Mouse (Mus musculus): Measurements from ENCODE around the gene Ice2. TPM values are rescaled to one million over a fixed set of nuclear protein-coding genes. Genes with fewer than 3 reads are reported as not detected.
A peak's percentile ranks its signal among the peaks of the same experiment; 100 is the strongest.

Ice2 gene
- polyA plus RNA-seq, 1 experiment from 2014 or later: 4.3 TPM

DNA sequence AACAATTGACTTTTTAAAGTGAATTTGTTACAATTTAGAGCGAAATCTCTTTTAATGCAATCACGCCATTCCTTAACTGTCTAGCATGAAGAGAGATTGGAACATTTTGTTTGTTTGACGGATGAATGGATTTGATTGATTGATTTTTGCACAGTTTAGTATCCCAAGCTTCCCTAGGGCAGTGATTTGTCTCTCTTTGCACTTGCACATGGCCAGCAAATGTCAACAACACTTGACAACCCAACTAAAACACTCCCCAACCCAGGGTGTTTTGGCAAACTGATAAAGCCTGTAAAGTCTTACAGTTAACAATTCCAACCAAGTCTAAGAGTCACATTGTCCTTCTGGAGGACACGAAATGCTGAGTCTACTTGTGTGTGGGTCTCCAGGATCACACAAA, 10.4 kb upstream of the Ice2 start:
- no peak overlapping the region for H3K4me2 ChIP-seq (replicated peaks; ENCODE audit: low read depth)
- DNase-seq (ENCODE audit: low spot score) (no peak), ATAC-seq (ENCODE audit: low FRiP score, low TSS enrichment) (no peak)
- H3K27me3 ChIP-seq (ENCODE audit: control insufficient read depth, insufficient read depth, low read length): no peaks in the 10 kb centered on the region
- no peak overlapping the region for H3K9ac ChIP-seq (ENCODE audit: low read length)
- WGBS: 52% methylated on average over 4 of the region's 4 CpGs
- no peak for TF ChIP-seq CTCF (IDR thresholded peaks at IDR 0.05; ENCODE audit: low read depth)
- no peak for TF ChIP-seq EP300 (optimal IDR thresholded peaks at IDR 0.05)
- no peak overlapping the region for H3K27ac ChIP-seq (replicated peaks)
- H3K4me3 ChIP-seq (ENCODE audit: low read depth, low read length): no peak overlapping the region
- H3K4me1 ChIP-seq (replicated peaks; ENCODE audit: control insufficient read depth, insufficient read depth): no peaks in the 10 kb centered on the region
- no peaks in the 10 kb centered on the region for H3K36me3 ChIP-seq (ENCODE audit: control insufficient read depth, insufficient read depth, low read length)
- no peaks in the 10 kb centered on the region for H3K9me3 ChIP-seq (ENCODE audit: control insufficient read depth, low read length)

DNA sequence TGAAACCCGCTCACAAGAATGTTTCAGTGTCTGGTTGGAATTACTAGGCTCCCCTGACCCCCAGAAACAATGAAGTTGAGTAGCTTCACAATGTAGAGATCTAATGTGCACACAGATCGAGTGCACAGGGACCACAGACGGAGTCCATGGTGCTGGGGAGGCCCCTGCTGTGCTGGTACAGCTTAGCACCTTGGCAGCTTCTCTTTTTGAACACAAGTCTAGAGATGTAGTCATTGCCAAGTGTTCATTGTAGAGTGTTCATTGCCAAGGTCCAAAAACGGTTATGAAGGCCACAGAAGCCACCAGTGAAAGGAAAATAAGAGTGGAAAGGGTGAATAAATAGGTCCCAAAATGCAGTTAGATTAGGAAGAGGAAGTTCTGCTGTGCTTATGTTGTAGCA, 7.1 kb upstream of the Ice2 start:
- 71% methylated on average over 4 of the region's 4 CpGs for WGBS
- no peak for ATAC-seq (ENCODE audit: low FRiP score, low TSS enrichment)
- no peaks in the 10 kb centered on the region for H3K36me3 ChIP-seq (ENCODE audit: control insufficient read depth, insufficient read depth, low read length)
- TF ChIP-seq CTCF (IDR thresholded peaks at IDR 0.05; ENCODE audit: low read depth): no peak
- no peak for TF ChIP-seq EP300 (optimal IDR thresholded peaks at IDR 0.05)
- no peaks in the 10 kb centered on the region for H3K9me3 ChIP-seq (ENCODE audit: control insufficient read depth, low read length)
- H3K27ac ChIP-seq (replicated peaks): no peak overlapping the region
- H3K4me2 ChIP-seq (replicated peaks; ENCODE audit: low read depth): no peak overlapping the region
- H3K27me3 ChIP-seq (ENCODE audit: control insufficient read depth, insufficient read depth, low read length): no peaks in the 10 kb centered on the region
- no peak overlapping the region for H3K9ac ChIP-seq (ENCODE audit: low read length)
- no peak for DNase-seq (ENCODE audit: low spot score)
- no peaks in the 10 kb centered on the region for H3K4me1 ChIP-seq (replicated peaks; ENCODE audit: control insufficient read depth, insufficient read depth)
- no peak overlapping the region for H3K4me3 ChIP-seq (ENCODE audit: low read depth, low read length)

DNA sequence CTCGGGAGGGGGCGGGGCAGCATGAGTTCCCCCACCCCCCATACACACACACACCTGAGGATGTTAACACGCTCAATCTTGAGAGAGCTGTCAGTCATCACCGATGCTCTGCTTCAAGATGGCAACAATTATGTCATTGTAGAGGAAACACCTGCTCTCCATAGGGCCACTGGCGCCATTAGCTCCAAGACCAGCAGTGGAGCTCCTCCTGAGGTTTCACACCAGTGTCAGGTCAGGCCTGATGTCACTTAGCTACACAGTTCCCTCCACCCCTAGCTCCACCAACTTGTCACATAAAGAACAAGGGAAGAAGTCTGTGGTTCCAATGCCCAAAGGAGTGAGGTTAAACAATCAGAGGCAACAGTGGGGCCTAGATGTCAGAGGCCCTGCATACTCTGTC, 3.5 kb upstream of the Ice2 start:
- Histone ChIP-seq H3K27me3 (ENCODE audit: control insufficient read depth, insufficient read depth, low read length) (no peaks in the 10 kb centered on the region), H3K36me3 (ENCODE audit: control insufficient read depth, insufficient read depth, low read length) (no peaks in the 10 kb centered on the region), H3K4me2 (replicated peaks; ENCODE audit: low read depth) (no peak overlapping the region), H3K27ac (replicated peaks) (no peak overlapping the region), H3K4me1 (replicated peaks; ENCODE audit: control insufficient read depth, insufficient read depth) (peaks cover 4% of the 10 kb centered on the region; the same call in 1 of the 2 replicates), H3K9me3 (ENCODE audit: control insufficient read depth, low read length) (no peaks in the 10 kb centered on the region), H3K9ac (ENCODE audit: low read length) (no peak overlapping the region), H3K4me3 (ENCODE audit: low read depth, low read length) (no peak overlapping the region)
- no peak for TF ChIP-seq CTCF (IDR thresholded peaks at IDR 0.05; ENCODE audit: low read depth)
- no peak for TF ChIP-seq EP300 (optimal IDR thresholded peaks at IDR 0.05)
- ATAC-seq (ENCODE audit: low FRiP score, low TSS enrichment) (no peak), DNase-seq (ENCODE audit: low spot score) (no peak)
- 83% methylated on average over 5 of the region's 5 CpGs for WGBS

DNA sequence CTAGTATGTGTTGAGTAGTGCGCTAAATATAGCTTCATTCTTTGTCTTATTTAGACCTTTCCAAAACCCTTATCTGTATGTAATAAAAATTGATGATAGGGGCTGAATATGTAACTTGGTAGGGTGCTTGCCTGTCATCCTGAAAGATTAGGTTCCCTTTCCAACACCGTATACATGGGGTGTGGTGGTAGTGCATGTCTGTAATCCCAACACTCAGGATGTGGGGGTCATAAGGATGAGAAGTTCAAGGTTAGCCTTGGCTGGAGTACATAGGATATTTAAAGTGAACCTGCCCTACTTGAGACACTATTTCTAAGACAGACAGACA, 310 bp upstream of the Ice2 start:
- H3K4me3 ChIP-seq (ENCODE audit: low read depth, low read length): peak overlapping the region; percentile 90
- peak overlapping the region; percentile 94; the same call in 1 of the 2 replicates for H3K27ac ChIP-seq (replicated peaks)
- H3K4me2 ChIP-seq (replicated peaks; ENCODE audit: low read depth): peak overlapping the region; percentile 96
- peak overlapping the region; percentile 97 for H3K9ac ChIP-seq (ENCODE audit: low read length)
- no peaks in the 10 kb centered on the region for H3K36me3 ChIP-seq (ENCODE audit: control insufficient read depth, insufficient read depth, low read length)
- ATAC-seq (ENCODE audit: low FRiP score, low TSS enrichment) (peak; percentile 48), DNase-seq (ENCODE audit: low spot score) (no peak)
- H3K4me1 ChIP-seq (replicated peaks; ENCODE audit: control insufficient read depth, insufficient read depth): peaks cover 4% of the 10 kb centered on the region; the same call in 1 of the 2 replicates
- no peaks in the 10 kb centered on the region for H3K27me3 ChIP-seq (ENCODE audit: control insufficient read depth, insufficient read depth, low read length)
- no peak for TF ChIP-seq CTCF (IDR thresholded peaks at IDR 0.05; ENCODE audit: low read depth)
- no peak for TF ChIP-seq EP300 (optimal IDR thresholded peaks at IDR 0.05)
- 57% methylated on average over 2 of the region's 2 CpGs for WGBS
- no peaks in the 10 kb centered on the region for H3K9me3 ChIP-seq (ENCODE audit: control insufficient read depth, low read length)

DNA sequence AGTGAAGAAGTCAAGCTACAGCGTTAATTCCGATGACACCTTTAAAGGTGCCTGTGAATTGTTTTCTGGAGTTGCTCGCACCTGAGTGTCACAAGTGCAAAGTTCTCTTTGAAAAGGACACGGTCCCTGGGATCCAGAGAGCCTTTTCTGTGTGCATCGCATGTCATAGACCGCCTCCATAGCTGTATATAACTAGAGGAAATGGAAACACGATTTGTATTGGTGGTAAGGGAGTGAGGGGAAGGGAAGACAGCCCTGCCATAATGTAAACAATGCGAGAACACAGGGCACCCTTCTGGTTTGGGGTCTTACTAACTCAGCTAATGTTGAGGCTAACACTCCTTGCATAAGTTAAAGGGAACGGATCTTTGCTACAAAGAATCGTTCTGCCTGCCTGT, 746 bp downstream of the Ice2 start:
- DNase-seq (ENCODE audit: low spot score) (no peak), ATAC-seq (ENCODE audit: low FRiP score, low TSS enrichment) (peak; percentile 43)
- WGBS: 5% methylated on average over 10 of the region's 10 CpGs
- H3K4me3 ChIP-seq (ENCODE audit: low read depth, low read length): peak overlapping the region; percentile 90
- no peaks in the 10 kb centered on the region for H3K27me3 ChIP-seq (ENCODE audit: control insufficient read depth, insufficient read depth, low read length)
- peaks cover 4% of the 10 kb centered on the region; the same call in 1 of the 2 replicates for H3K4me1 ChIP-seq (replicated peaks; ENCODE audit: control insufficient read depth, insufficient read depth)
- peak overlapping the region; percentile 96 for H3K4me2 ChIP-seq (replicated peaks; ENCODE audit: low read depth)
- H3K9me3 ChIP-seq (ENCODE audit: control insufficient read depth, low read length): no peaks in the 10 kb centered on the region
- H3K27ac ChIP-seq (replicated peaks): peak overlapping the region; percentile 94
- no peaks in the 10 kb centered on the region for H3K36me3 ChIP-seq (ENCODE audit: control insufficient read depth, insufficient read depth, low read length)
- TF ChIP-seq CTCF (IDR thresholded peaks at IDR 0.05; ENCODE audit: low read depth) (no peak), EP300 (optimal IDR thresholded peaks at IDR 0.05) (no peak)
- H3K9ac ChIP-seq (ENCODE audit: low read length): peak overlapping the region; percentile 97

DNA sequence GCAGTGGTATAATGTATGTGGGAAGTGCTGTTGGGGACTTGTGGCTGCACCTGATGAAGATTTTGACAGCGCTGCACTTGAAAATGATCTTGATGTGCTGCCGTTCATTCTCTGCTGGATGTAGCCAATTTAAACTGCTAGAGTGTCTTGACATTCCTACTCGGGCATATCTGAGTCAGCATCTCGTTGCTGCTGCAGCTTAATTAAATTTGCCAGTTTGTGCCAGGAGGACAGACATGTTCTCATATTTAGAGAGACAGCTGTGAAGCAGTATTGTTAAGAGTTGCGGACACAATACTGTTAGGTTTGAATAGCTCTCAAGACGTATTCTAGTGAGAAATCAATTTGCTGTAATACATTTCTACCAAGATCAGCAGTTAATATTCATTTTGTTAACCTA, 7.0 kb downstream of the Ice2 start:
- Histone ChIP-seq H3K4me3 (ENCODE audit: low read depth, low read length) (no peak overlapping the region), H3K4me1 (replicated peaks; ENCODE audit: control insufficient read depth, insufficient read depth) (no peaks in the 10 kb centered on the region), H3K27me3 (ENCODE audit: control insufficient read depth, insufficient read depth, low read length) (no peaks in the 10 kb centered on the region), H3K9me3 (ENCODE audit: control insufficient read depth, low read length) (no peaks in the 10 kb centered on the region), H3K36me3 (ENCODE audit: control insufficient read depth, insufficient read depth, low read length) (no peaks in the 10 kb centered on the region), H3K9ac (ENCODE audit: low read length) (no peak overlapping the region), H3K4me2 (replicated peaks; ENCODE audit: low read depth) (no peak overlapping the region), H3K27ac (replicated peaks) (no peak overlapping the region)
- DNase-seq (ENCODE audit: low spot score): no peak
- no peak for TF ChIP-seq EP300 (optimal IDR thresholded peaks at IDR 0.05)
- TF ChIP-seq CTCF (IDR thresholded peaks at IDR 0.05; ENCODE audit: low read depth): no peak
- no peak for ATAC-seq (ENCODE audit: low FRiP score, low TSS enrichment)
- WGBS: 81% methylated on average over 6 of the region's 6 CpGs
